Mouse (Mus musculus): ENCODE results near the gene Tmem175.
"Not testable (repeated sequence)": the region's sequence is repeated elsewhere in the genome, so short reads cannot be mapped to it uniquely, and the experiment has no call there.

Tmem175 gene

GRCm38 (mm10) chr5:108629634-108630483 lies at the start of gene Tmem175, which contains the start of gene Gak:
Gene Tmem175 (plus strand): TSS chr5:108629770.
Gene Gak (minus strand): TSS chr5:108629755.
- peak; percentile 95 for DNase-seq

- DNase-seq: peak; percentile 70 to 76
Measured at GRCm38 (mm10) chr5:108581361-108581891, 48.1 kb upstream of the Tmem175 start.

GRCm38 (mm10) chr5:108599923-108600322 lies 29.6 kb upstream of the Tmem175 start:
- no peak for DNase-seq

GRCm38 (mm10) chr5:108602537-108602936 lies 27.0 kb upstream of the Tmem175 start:
- no peak for DNase-seq

- no peak for DNase-seq
Measured at GRCm38 (mm10) chr5:108610426-108610825, 19.1 kb upstream of the Tmem175 start.

GRCm38 (mm10) chr5:108621870-108622269 lies 7.7 kb upstream of the Tmem175 start:
- DNase-seq: no peak

- peak; percentile 37 to 59 for DNase-seq
Measured at GRCm38 (mm10) chr5:108626050-108626660, 3.4 kb upstream of the Tmem175 start.

- DNase-seq: no peak
Measured at GRCm38 (mm10) chr5:108628891-108629633, 508 bp upstream of the Tmem175 start.

GRCm38 (mm10) chr5:108633676-108634075 lies 4.1 kb downstream of the Tmem175 start:
- DNase-seq: no peak

GRCm38 (mm10) chr5:108634088-108634487 lies 4.5 kb downstream of the Tmem175 start:
- DNase-seq: not testable (repeated sequence)

GRCm38 (mm10) chr5:108636172-108636571 lies 6.6 kb downstream of the Tmem175 start:
- DNase-seq: no peak

GRCm38 (mm10) chr5:108643674-108644073 lies 14.1 kb downstream of the Tmem175 start:
- DNase-seq: no peak

- peak; percentile 57 to 59 for DNase-seq
Measured at GRCm38 (mm10) chr5:108645651-108646342, 16.2 kb downstream of the Tmem175 start.

GRCm38 (mm10) chr5:108646343-108646660 lies 16.7 kb downstream of the Tmem175 start:
- no peak for DNase-seq

- DNase-seq: no peak
Measured at GRCm38 (mm10) chr5:108647311-108647710, 17.7 kb downstream of the Tmem175 start.

- no peak for DNase-seq
Measured at GRCm38 (mm10) chr5:108647820-108648465, 18.4 kb downstream of the Tmem175 start.

GRCm38 (mm10) chr5:108648937-108649576 lies 19.5 kb downstream of the Tmem175 start:
- DNase-seq: no peak

- peak; percentile 63 to 71 for DNase-seq
Measured at GRCm38 (mm10) chr5:108650341-108650740, 20.8 kb downstream of the Tmem175 start.

GRCm38 (mm10) chr5:108651136-108651720 lies 21.7 kb downstream of the Tmem175 start:
- no peak for DNase-seq

- peak; percentile 81 to 89 for DNase-seq
Measured at GRCm38 (mm10) chr5:108651823-108652222, 22.3 kb downstream of the Tmem175 start.

GRCm38 (mm10) chr5:108653341-108653740 lies 23.8 kb downstream of the Tmem175 start:
- DNase-seq: no peak
